Mouse (Mus musculus) central nervous system, embryonic 11.5 days (tissue): ENCODE results near the gene Arhgap17. TPM values are rescaled to one million over a fixed set of nuclear protein-coding genes. Genes with fewer than 3 reads are reported as not detected.

Experiments used
- polyA plus RNA-seq: library from polyadenylated mRNA; depleted of rRNA; stranded (reverse); fragments of >200 nt; gene quantifications from 2 replicates; pipeline ENCODE4 v1.2.3, GENCODE M21; 2012; rRNA removed

Gene Arhgap17
- 28.5 and 32.9 TPM in 2 replicates for polyA plus RNA-seq

GRCm38 (mm10) chr7:123369759-123370481, at the start of gene Arhgap17, which contains the start of gene Lcmt1:
Gene Arhgap17 (minus strand): TSS chr7:123369915.
Gene Lcmt1 (plus strand): TSS chr7:123369784.

Other genes with a start within 250 kb of the Arhgap17 start
- gene Tnrc6a, start 246.0 kb downstream of the Arhgap17 start, polyA plus RNA-seq, result 57.1 and 88.2 TPM in 2 replicates
- 0.14 and 0.18 TPM in 2 replicates for gene Slc5a11, start 155.1 kb downstream of the Arhgap17 start, polyA plus RNA-seq
- gene Lcmt1, start 131 bp downstream of the Arhgap17 start, polyA plus RNA-seq, result 51.9 and 64.2 TPM in 2 replicates
- 1.3 and 2.0 TPM in 2 replicates for gene Aqp8, start 92.4 kb upstream of the Arhgap17 start, polyA plus RNA-seq
- 9.3 and 12.1 TPM in 2 replicates for gene Zkscan2, start 130.5 kb upstream of the Arhgap17 start, polyA plus RNA-seq